Mouse (Mus musculus) embryo, embryonic 11.5 days (tissue): ENCODE results near the gene Coq2.

Experiments used
- DNase-seq: peaks from one replicate; pipeline ENCODE4 v3.0.0-alpha.2; 2012; ENCODE audit warnings: low read depth, low spot score

The Coq2 gene

GRCm38 (mm10) chr5:100621876-100622508 is 52.9 kb downstream of the Coq2 start:
- no peak for DNase-seq

- no peak for DNase-seq
Observed at GRCm38 (mm10) chr5:100620952-100621351, 54.0 kb downstream of the Coq2 start.

- DNase-seq = no peak
Observed at GRCm38 (mm10) chr5:100619586-100620275, 55.2 kb downstream of the Coq2 start.

GRCm38 (mm10) chr5:100613896-100614768 is 60.8 kb downstream of the Coq2 start:
- DNase-seq = no peak

- DNase-seq = no peak
Observed at GRCm38 (mm10) chr5:100607868-100608267, 67.1 kb downstream of the Coq2 start.

GRCm38 (mm10) chr5:100607090-100607762 is 67.7 kb downstream of the Coq2 start:
- DNase-seq = no peak

- no peak for DNase-seq
Observed at GRCm38 (mm10) chr5:100605828-100606229, 69.1 kb downstream of the Coq2 start.
